Mouse (Mus musculus) embryonic facial prominence, embryonic 10.5 days (tissue): ENCODE measurements around the gene Pgs1. TPM values are rescaled to one million over a fixed set of nuclear protein-coding genes. Genes with fewer than 3 reads are reported as not detected.

Experiments used
- DNase-seq: peaks from one replicate; pipeline ENCODE4 v3.0.0-alpha.2; 2017; ENCODE audit warnings: low spot score
- H3K27ac ChIP-seq: fragments of 300-500 bp; sonication (generic); replicated peaks from 2 replicates; pipeline ENCODE4 v1.5.1; 2016; ENCODE audit warnings: mild to moderate bottlenecking
- H3K27me3 ChIP-seq: fragments of 300-500 bp; sonication (generic); replicated peaks from 2 replicates; pipeline ENCODE4 v1.6.1; 2016; ENCODE audit warnings: low read depth, mild to moderate bottlenecking; ENCODE audit not compliant: poor library complexity, severe bottlenecking
- H3K36me3 ChIP-seq: fragments of 300-500 bp; sonication (generic); replicated peaks from 2 replicates; pipeline ENCODE4 v1.6.1; 2016; ENCODE audit warnings: mild to moderate bottlenecking, moderate library complexity
- H3K4me1 ChIP-seq: fragments of 300-500 bp; sonication (generic); 2 replicates; pipeline ENCODE4 v1.6.1; 2016
- H3K4me3 ChIP-seq: fragments of 300-500 bp; sonication (generic); 2 replicates; pipeline ENCODE4 v1.5.1; 2016; ENCODE audit warnings: mild to moderate bottlenecking, moderate library complexity
- H3K9me3 ChIP-seq: fragments of 300-500 bp; sonication (generic); 2 replicates; pipeline ENCODE4 v1.6.1; 2016; ENCODE audit warnings: mild to moderate bottlenecking
- WGBS: fragments of 180-500 bp; shearing (Covaris S2); methylation state at CpG from one replicate; pipeline ENCODE4 v1.1.7; 2016; 5-methylcytosine and 5-hydroxymethylcytosine counted together
- polyA plus RNA-seq: library from polyadenylated mRNA; unstranded; fragments of >200 nt; fragmentation: Nextera tagmentation; extraction: Ambion mirVana; gene quantifications from 2 replicates; pipeline ENCODE4 v1.2.1, GENCODE M21; 2016

Gene Pgs1
- polyA plus RNA-seq, 1 experiment from 2014 or later = 43.5 TPM

GRCm38 (mm10) chr11:118015381-118016145 lies 29.5 kb downstream of the Pgs1 start:
- no peak overlapping the region for H3K27ac ChIP-seq
- H3K4me3 ChIP-seq = no peak overlapping the region
- H3K9me3 ChIP-seq = no peaks in the 10 kb centered on the region
- no peak for DNase-seq
- H3K36me3 ChIP-seq = peaks cover 93% of the 10 kb centered on the region
- H3K27me3 ChIP-seq = no peaks in the 10 kb centered on the region
- WGBS = 90% methylated on average over 8 of the region's 8 CpGs
- H3K4me1 ChIP-seq = peaks cover 32% of the 10 kb centered on the region

DNA sequence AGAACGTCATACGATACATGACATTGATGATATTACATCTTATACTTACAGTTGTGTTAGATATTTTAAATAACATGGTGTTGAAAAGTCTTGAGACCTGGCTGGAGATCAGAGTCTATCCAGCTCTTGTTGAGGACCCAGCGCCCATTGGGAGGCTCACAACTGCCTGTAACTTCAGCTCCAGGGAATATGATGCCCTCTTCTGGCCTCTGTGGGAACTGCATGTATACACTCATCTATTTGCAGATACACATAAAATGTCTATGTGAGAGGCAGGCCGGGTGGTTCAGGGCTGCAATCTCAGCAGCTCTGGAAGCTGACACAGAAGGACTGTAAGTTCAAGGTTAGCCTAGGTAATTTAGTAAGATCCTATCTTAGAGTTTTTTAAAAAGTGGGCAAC lies 32.2 kb downstream of the Pgs1 start:
- H3K27ac ChIP-seq = no peak overlapping the region
- H3K4me1 ChIP-seq = peaks cover 23% of the 10 kb centered on the region
- WGBS = 96% methylated on average over 4 of the region's 4 CpGs
- no peaks in the 10 kb centered on the region for H3K27me3 ChIP-seq
- peak; percentile 29 for DNase-seq
- peaks cover 98% of the 10 kb centered on the region for H3K36me3 ChIP-seq
- no peaks in the 10 kb centered on the region for H3K9me3 ChIP-seq
- H3K4me3 ChIP-seq = no peak overlapping the region

DNA sequence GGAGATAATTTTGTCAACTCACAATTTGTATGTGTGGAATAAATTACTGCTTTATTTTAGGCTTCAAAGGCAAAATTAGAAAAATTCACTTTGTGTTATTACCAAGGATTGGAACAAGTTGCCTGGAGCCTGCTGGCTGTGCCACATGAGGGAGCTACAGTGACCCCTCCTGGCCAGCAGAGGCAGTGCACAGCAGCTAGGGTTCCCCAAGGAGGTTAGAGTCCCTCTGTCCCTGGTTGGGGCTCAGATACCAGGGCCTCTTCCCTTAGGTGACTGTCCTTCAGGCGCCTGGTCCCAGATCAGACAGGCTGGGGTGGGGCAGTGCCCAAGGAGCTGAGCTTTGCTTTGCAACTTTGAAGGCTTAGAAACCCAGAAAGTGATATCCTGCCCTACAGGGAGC lies 35.7 kb downstream of the Pgs1 start:
- Histone ChIP-seq H3K27ac (0 out of 2 replicates have a peak overlapping the region, but pooled peaks have one; percentile 10), H3K4me1 (peaks cover 12% of the 10 kb centered on the region; the same call in 1 of the 2 replicates), H3K9me3 (no peaks in the 10 kb centered on the region), H3K27me3 (no peaks in the 10 kb centered on the region), H3K4me3 (no peak overlapping the region), H3K36me3 (peaks cover 98% of the 10 kb centered on the region)
- peak; percentile 68 for DNase-seq
- WGBS = 43% methylated on average over 1 of the region's 1 CpGs

- Histone ChIP-seq H3K4me3 (no peak overlapping the region), H3K36me3 (peaks cover 94% of the 10 kb centered on the region), H3K9me3 (no peaks in the 10 kb centered on the region), H3K4me1 (peaks cover 12% of the 10 kb centered on the region; the same call in 1 of the 2 replicates), H3K27ac (no peak overlapping the region), H3K27me3 (no peaks in the 10 kb centered on the region)
- 93% methylated on average over 7 of the region's 7 CpGs for WGBS
- DNase-seq = no peak
Observed at GRCm38 (mm10) chr11:118023475-118023874, 37.4 kb downstream of the Pgs1 start.

DNA sequence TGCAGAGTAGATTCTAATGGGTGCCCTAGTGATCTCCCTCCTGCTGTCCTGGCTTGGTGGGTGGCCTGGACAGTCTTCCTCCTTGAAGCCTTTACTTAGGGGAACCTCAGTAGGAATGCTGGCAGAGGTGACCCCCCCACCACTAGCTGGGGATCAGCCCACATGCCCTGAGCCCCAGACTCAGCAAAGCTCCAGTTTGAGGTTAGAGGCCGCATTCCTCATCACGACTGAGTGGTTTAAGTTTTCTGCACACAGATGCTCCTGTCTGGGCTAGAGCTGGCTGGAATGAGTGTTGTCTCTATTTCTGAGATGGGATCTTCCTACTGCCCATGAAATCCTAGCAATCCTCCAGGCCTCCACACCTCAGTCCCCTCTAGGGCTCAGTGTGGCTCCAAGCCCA lies 38.0 kb downstream of the Pgs1 start:
- no peak for DNase-seq
- Histone ChIP-seq H3K27ac (no peak overlapping the region), H3K27me3 (no peaks in the 10 kb centered on the region), H3K4me3 (no peak overlapping the region), H3K36me3 (peaks cover 91% of the 10 kb centered on the region), H3K4me1 (peaks cover 12% of the 10 kb centered on the region; the same call in 1 of the 2 replicates), H3K9me3 (no peaks in the 10 kb centered on the region)
- 67% methylated on average over 2 of the region's 2 CpGs for WGBS

GRCm38 (mm10) chr11:118029170-118029569 lies 43.1 kb downstream of the Pgs1 start:
- H3K27ac ChIP-seq = no peak overlapping the region

GRCm38 (mm10) chr11:118031134-118031533 lies 45.0 kb downstream of the Pgs1 start:
- H3K4me1 ChIP-seq = peaks cover 13% of the 10 kb centered on the region
- peaks cover 9% of the 10 kb centered on the region; the same call in 1 of the 2 replicates for H3K9me3 ChIP-seq
- H3K27me3 ChIP-seq = no peaks in the 10 kb centered on the region
- DNase-seq = no peak
- H3K36me3 ChIP-seq = peaks cover 56% of the 10 kb centered on the region
- 96% methylated on average over 9 of the region's 9 CpGs for WGBS
- no peak overlapping the region for H3K4me3 ChIP-seq
- no peak overlapping the region for H3K27ac ChIP-seq

More at GRCm38 (mm10) chr11:118029170-118029569, 43.1 kb downstream of the Pgs1 start:
- WGBS = 94% methylated on average over 6 of the region's 6 CpGs
- DNase-seq = no peak
- no peaks in the 10 kb centered on the region for H3K27me3 ChIP-seq
- H3K4me3 ChIP-seq = no peak overlapping the region
- H3K9me3 ChIP-seq = peaks cover 9% of the 10 kb centered on the region; the same call in 1 of the 2 replicates
- H3K4me1 ChIP-seq = peaks cover 9% of the 10 kb centered on the region
- H3K36me3 ChIP-seq = peaks cover 76% of the 10 kb centered on the region

DNA sequence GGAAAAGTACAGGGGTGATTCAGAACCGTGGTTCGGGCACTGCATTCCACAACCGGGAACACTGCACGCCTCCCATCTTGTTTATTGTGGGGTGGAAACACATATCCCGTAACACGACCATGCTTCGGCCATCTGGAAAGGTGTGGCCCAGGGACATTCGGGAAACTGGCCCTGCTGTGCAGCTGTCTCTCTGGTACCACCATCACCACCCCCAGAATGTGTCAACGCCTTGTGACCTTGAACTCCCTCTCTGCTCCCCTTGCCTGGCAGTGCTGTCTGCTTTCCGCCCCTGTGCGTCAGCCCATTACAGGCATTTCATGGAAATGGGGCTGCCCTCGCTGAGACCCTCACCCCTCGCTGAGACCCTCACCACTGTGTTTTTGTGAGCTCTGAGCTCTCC lies 48.3 kb downstream of the Pgs1 start:
- H3K36me3 ChIP-seq = peaks cover 31% of the 10 kb centered on the region
- H3K27me3 ChIP-seq = no peaks in the 10 kb centered on the region
- no peak overlapping the region for H3K27ac ChIP-seq
- no peak overlapping the region for H3K4me3 ChIP-seq
- WGBS = 82% methylated on average over 13 of the region's 13 CpGs
- peaks cover 11% of the 10 kb centered on the region for H3K4me1 ChIP-seq
- no peak for DNase-seq
- peaks cover 9% of the 10 kb centered on the region; the same call in 1 of the 2 replicates for H3K9me3 ChIP-seq

- H3K9me3 ChIP-seq = peaks cover 9% of the 10 kb centered on the region; the same call in 1 of the 2 replicates
- no peaks in the 10 kb centered on the region for H3K27me3 ChIP-seq
- 81% methylated on average over 9 of the region's 9 CpGs for WGBS
- no peak for DNase-seq
- H3K27ac ChIP-seq = no peak overlapping the region
- peaks cover 8% of the 10 kb centered on the region for H3K4me1 ChIP-seq
- H3K36me3 ChIP-seq = peaks cover 24% of the 10 kb centered on the region
- H3K4me3 ChIP-seq = no peak overlapping the region
Observed at GRCm38 (mm10) chr11:118035068-118035467, 49.0 kb downstream of the Pgs1 start.

DNA sequence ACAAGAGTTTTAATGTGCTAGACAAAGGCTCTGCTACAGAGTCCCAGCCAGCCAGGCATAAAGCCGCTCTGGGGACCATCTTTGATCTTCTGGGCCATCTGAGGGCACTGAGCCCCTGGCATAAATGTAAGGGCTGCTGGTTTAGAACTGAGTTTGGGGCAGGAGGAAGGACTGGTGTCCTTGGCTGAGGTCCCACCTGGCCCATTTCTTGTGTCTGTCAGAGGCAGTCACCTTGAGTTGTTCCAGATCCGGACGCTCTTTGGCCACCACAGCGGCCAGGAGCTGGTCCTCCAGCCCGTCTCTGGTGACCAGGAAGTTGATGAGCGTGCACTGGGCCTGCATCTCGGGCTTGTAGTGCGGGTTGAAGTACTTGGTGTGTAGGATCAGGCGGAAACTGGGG lies 56.7 kb downstream of the Pgs1 start:
- no peaks in the 10 kb centered on the region for H3K36me3 ChIP-seq
- H3K9me3 ChIP-seq = no peaks in the 10 kb centered on the region
- no peak overlapping the region for H3K4me3 ChIP-seq
- no peak for DNase-seq
- WGBS = 88% methylated on average over 9 of the region's 9 CpGs
- H3K27ac ChIP-seq = peak overlapping the region; percentile 26; the same call in 1 of the 2 replicates
- H3K4me1 ChIP-seq = peaks cover 12% of the 10 kb centered on the region
- no peaks in the 10 kb centered on the region for H3K27me3 ChIP-seq

DNA sequence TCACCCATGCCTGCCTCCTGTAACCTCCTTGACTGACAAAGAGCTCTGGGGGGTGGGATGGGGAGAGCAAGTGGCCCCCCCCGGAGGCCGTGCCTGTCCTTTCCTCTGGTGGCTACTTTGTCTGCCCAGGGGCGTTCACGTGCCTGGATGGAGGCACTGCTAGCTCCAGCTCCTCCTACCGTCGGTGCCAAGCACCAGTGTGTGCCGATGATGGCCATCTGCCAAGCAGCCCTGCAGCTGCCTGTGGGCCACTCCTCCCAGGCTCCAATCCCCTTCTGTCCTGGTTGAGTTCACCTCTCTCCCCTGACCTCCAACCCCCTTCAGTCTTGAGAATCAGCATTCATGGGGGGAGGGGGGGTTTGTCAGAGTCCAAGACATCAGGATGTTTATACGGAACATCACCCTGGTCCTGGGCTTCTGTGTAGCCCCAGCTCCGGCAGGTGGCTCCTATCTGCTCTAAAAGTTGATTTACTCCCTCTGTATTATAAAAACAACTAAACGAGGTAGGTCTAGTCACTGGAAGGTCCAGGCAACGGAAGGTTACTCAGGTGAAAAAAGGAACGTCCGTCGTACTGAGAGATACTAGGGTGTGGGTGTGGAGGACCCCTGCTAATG lies 57.3 kb downstream of the Pgs1 start:
- no peaks in the 10 kb centered on the region for H3K9me3 ChIP-seq
- no peak overlapping the region for H3K4me3 ChIP-seq
- no peaks in the 10 kb centered on the region for H3K36me3 ChIP-seq
- H3K4me1 ChIP-seq = peaks cover 12% of the 10 kb centered on the region
- peak overlapping the region; percentile 26; the same call in 1 of the 2 replicates for H3K27ac ChIP-seq
- no peak for DNase-seq
- 73% methylated on average over 14 of the region's 14 CpGs for whole genome bisulfite sequencing
- no peaks in the 10 kb centered on the region for H3K27me3 ChIP-seq

DNA sequence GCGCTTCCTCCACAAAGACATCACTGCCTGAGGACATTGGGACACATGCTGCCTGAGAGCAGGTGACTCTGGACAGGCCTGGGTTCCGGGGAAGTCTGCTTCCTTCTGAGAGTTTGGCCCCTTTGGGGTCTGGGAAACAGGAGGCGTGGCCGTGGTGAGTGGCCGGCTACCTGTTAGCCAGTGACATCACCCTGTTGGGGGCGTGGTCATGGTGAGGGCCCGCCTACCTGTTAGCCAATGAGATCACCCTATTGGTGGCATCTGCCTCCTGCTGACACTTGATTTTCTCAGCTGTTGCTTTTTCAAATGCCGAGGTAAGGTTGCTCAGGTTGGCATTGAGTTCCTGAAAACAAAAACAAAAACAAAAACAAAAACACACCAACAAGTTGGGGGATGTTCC lies 63.5 kb downstream of the Pgs1 start:
- Histone ChIP-seq H3K27me3 (no peaks in the 10 kb centered on the region), H3K27ac (no peak overlapping the region), H3K36me3 (0 out of 2 replicates have a peak, but pooled peaks cover 3% of the 10 kb centered on the region), H3K4me3 (no peak overlapping the region), H3K9me3 (no peaks in the 10 kb centered on the region), H3K4me1 (peaks cover 6% of the 10 kb centered on the region)
- peak; percentile 32 for DNase-seq
- WGBS = 31% methylated on average over 8 of the region's 8 CpGs

- Histone ChIP-seq H3K27me3 (no peaks in the 10 kb centered on the region), H3K27ac (no peak overlapping the region), H3K36me3 (0 out of 2 replicates have a peak, but pooled peaks cover 3% of the 10 kb centered on the region), H3K9me3 (no peaks in the 10 kb centered on the region), H3K4me3 (no peak overlapping the region), H3K4me1 (peaks cover 6% of the 10 kb centered on the region)
- WGBS = 82% methylated on average over 16 of the region's 16 CpGs
- DNase-seq = no peak
Observed at GRCm38 (mm10) chr11:118050174-118050573, 64.1 kb downstream of the Pgs1 start.
